Mouse (Mus musculus): ENCODE results near the gene Phactr4.

Phactr4 gene

GRCm38 (mm10) chr4:132338943-132339342 is 83.3 kb downstream of the Phactr4 start:
- in situ Hi-C loops (cut with MboI, MseI) = no loop called here

GRCm38 (mm10) chr4:132332880-132333279 is 89.4 kb downstream of the Phactr4 start:
- in situ Hi-C loops (cut with MboI, MseI) = no loop called here

GRCm38 (mm10) chr4:132331960-132332359 is 90.3 kb downstream of the Phactr4 start:
- in situ Hi-C loops (cut with MboI, MseI) = no loop called here

GRCm38 (mm10) chr4:132329835-132330354 is 92.4 kb downstream of the Phactr4 start:
- in situ Hi-C loops (cut with MboI, MseI) = no loop called here

- in situ Hi-C loops (cut with MboI, MseI) = no loop called here
Observed at GRCm38 (mm10) chr4:132329115-132329834, 93.0 kb downstream of the Phactr4 start, which contains the start of gene Trnau1ap. Trnau1ap (minus strand) TSS chr4:132329538.

GRCm38 (mm10) chr4:132328391-132328982 is 93.8 kb downstream of the Phactr4 start:
- in situ Hi-C loops (cut with MboI, MseI) = no loop called here

- in situ Hi-C loops (cut with MboI, MseI) = no loop called here
Observed at GRCm38 (mm10) chr4:132326481-132326880, 95.8 kb downstream of the Phactr4 start.

- in situ Hi-C loops (cut with MboI, MseI) = loop anchor here (5.0 kb wide), 1 partner anchor 82 kb away; no protein-coding TSS in a partner anchor
Observed at GRCm38 (mm10) chr4:132315711-132316110, 106.6 kb downstream of the Phactr4 start.

- in situ Hi-C loops (cut with MboI, MseI) = no loop called here
Observed at GRCm38 (mm10) chr4:132312627-132313026, 109.7 kb downstream of the Phactr4 start.

- in situ Hi-C loops (cut with MboI, MseI) = no loop called here
Observed at GRCm38 (mm10) chr4:132311801-132312200, 110.5 kb downstream of the Phactr4 start.

GRCm38 (mm10) chr4:132311209-132311608 is 111.1 kb downstream of the Phactr4 start:
- in situ Hi-C loops (cut with MboI, MseI) = no loop called here

- in situ Hi-C loops (cut with MboI, MseI) = no loop called here
Observed at GRCm38 (mm10) chr4:132309849-132310472, 112.3 kb downstream of the Phactr4 start.

- in situ Hi-C loops (cut with MboI, MseI) = no loop called here
Observed at GRCm38 (mm10) chr4:132309140-132309848, 113.0 kb downstream of the Phactr4 start.

- in situ Hi-C loops (cut with MboI, MseI) = no loop called here
Observed at GRCm38 (mm10) chr4:132308437-132309139, 113.7 kb downstream of the Phactr4 start.

GRCm38 (mm10) chr4:132306004-132306403 is 116.3 kb downstream of the Phactr4 start:
- in situ Hi-C loops (cut with MboI, MseI) = no loop called here

Measured in regulatory T cell (primary cell).